Mouse (Mus musculus) lung, postnatal 0 days (tissue): Measurements from ENCODE around the gene Arhgdig. TPM values are rescaled to one million over a fixed set of nuclear protein-coding genes. Genes with fewer than 3 reads are reported as not detected.

Source experiments
- ATAC-seq: fragments of 200-750 bp; cut with Nextera tagmentation; 2 replicates; pipeline ENCODE4 v1.8.0; 2017; ENCODE audit warnings: moderate library complexity
- DNase-seq: peaks from one replicate; pipeline ENCODE4 v3.0.0-alpha.2; 2016; ENCODE audit warnings: low spot score
- H3K27ac ChIP-seq: fragments of 300-500 bp; sonication (generic); 2 replicates; pipeline ENCODE4 v1.5.1; 2014; ENCODE audit warnings: antibody characterized with exemption, mild to moderate bottlenecking, low read length, mixed read lengths
- H3K27me3 ChIP-seq: fragments of 300-500 bp; sonication (generic); replicated peaks from 2 replicates; pipeline ENCODE4 v1.6.1; 2014; ENCODE audit warnings: low read length, mixed read lengths; ENCODE audit not compliant: insufficient read depth
- H3K36me3 ChIP-seq: fragments of 300-500 bp; sonication (generic); 2 replicates; pipeline ENCODE4 v1.6.1; 2014; ENCODE audit warnings: low read length, mixed read lengths; ENCODE audit not compliant: insufficient read depth
- H3K4me1 ChIP-seq: fragments of 300-500 bp; sonication (generic); 2 replicates; pipeline ENCODE4 v1.6.1; 2014; ENCODE audit warnings: antibody characterized with exemption, low read depth, low read length, mixed read lengths; ENCODE audit not compliant: insufficient read depth
- H3K4me2 ChIP-seq: fragments of 300-500 bp; sonication (generic); replicated peaks from 2 replicates; pipeline ENCODE4 v1.6.1; 2014; ENCODE audit warnings: low read depth, mild to moderate bottlenecking, low read length, moderate library complexity, mixed read lengths
- H3K4me3 ChIP-seq: fragments of 300-500 bp; sonication (generic); 2 replicates; pipeline ENCODE4 v1.5.1; 2014; ENCODE audit warnings: low read depth, low read length
- H3K9ac ChIP-seq: fragments of 300-500 bp; sonication (generic); replicated peaks from 2 replicates; pipeline ENCODE4 v1.6.1; 2014; ENCODE audit warnings: low read depth, mild to moderate bottlenecking
- H3K9me3 ChIP-seq: fragments of 300-500 bp; sonication (generic); 2 replicates; pipeline ENCODE4 v1.6.1; 2016; ENCODE audit warnings: low read length, mixed read lengths
- CTCF ChIP-seq: IDR thresholded peaks from 2 replicates; pipeline ENCODE4 v1.5.1; 2016; ENCODE audit warnings: antibody characterized with exemption, mild to moderate bottlenecking
- EP300 ChIP-seq: IDR thresholded peaks from 2 replicates; pipeline ENCODE4 v1.6.1; 2016; ENCODE audit warnings: antibody characterized with exemption, mild to moderate bottlenecking, control low read depth
- WGBS: fragments of 180-500 bp; shearing (Covaris S2); extraction: QIAGEN DNeasy Blood & Tissue Kit; methylation state at CpG from one replicate; pipeline ENCODE4 v1.1.7; 2014; 5-methylcytosine and 5-hydroxymethylcytosine counted together
- polyA plus RNA-seq: library from polyadenylated mRNA; unstranded; fragments of >200 nt; fragmentation: Nextera tagmentation; extraction: Ambion mirVana; gene quantifications from 2 replicates; pipeline ENCODE4 v1.2.1, GENCODE M21; 2015

The Arhgdig gene
- polyA plus RNA-seq, 1 experiment from 2014 or later, result 23.8 TPM

DNA sequence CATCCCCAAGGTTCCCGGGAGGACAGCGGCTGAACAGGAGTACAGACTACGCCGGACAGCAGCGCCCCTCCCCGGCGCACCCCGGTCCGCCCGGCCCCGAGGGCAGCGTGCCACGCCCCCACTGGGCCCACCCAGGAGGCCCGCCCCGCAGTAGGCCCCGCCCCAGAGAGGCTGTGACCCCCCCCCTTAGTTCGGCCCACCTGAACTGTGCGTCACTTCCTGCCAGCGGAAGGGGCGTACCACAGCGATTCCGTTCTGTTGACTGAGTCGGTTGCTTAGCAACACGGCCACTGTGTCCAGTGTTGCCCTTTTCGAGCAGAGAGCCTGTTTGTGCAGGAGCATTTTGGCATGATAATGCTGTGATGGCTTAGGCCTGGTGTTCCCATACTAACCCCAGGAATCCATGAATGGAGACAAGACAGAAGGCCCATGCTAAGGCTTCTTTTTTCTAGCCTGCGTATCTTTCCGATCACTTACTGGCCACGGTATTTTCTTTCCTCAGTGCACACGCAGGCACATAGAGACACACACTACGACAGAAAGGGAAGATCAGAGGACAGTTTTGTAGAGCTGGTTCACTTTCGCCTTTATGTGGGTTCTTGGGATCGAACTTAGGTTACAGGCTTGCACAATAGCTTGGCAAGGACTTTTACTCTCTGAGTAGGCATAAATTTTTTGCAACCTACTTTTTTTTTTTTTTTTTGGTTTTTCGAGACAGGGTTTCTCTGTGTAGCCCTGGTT lies 36.7 kb upstream of the Arhgdig start, which contains the start of gene Fam234a:
Gene Fam234a (minus strand): TSS at position 142 of the 741 bp plus-strand sequence.
- WGBS, result 4% methylated on average over 33 of the region's 33 CpGs
- Histone ChIP-seq H3K27me3 (no peaks in the 10 kb centered on the region), H3K36me3 (no peaks in the 10 kb centered on the region), H3K27ac (peak within 1 kb of the TSS; percentile 74), H3K4me3 (peak within 1 kb of the TSS; percentile 53), H3K4me2 (peak within 1 kb of the TSS; percentile 61), H3K9me3 (no peaks in the 10 kb centered on the region), H3K4me1 (peaks cover 3% of the 10 kb centered on the region; the same call in 1 of the 2 replicates), H3K9ac (no peak within 1 kb of the TSS; the same call in 1 of the 2 replicates)
- peak; percentile 99 for DNase-seq
- peak; percentile 98 for ATAC-seq
- TF ChIP-seq EP300 (no peak), CTCF (no peak; the same call in 1 of the 2 replicates)

DNA sequence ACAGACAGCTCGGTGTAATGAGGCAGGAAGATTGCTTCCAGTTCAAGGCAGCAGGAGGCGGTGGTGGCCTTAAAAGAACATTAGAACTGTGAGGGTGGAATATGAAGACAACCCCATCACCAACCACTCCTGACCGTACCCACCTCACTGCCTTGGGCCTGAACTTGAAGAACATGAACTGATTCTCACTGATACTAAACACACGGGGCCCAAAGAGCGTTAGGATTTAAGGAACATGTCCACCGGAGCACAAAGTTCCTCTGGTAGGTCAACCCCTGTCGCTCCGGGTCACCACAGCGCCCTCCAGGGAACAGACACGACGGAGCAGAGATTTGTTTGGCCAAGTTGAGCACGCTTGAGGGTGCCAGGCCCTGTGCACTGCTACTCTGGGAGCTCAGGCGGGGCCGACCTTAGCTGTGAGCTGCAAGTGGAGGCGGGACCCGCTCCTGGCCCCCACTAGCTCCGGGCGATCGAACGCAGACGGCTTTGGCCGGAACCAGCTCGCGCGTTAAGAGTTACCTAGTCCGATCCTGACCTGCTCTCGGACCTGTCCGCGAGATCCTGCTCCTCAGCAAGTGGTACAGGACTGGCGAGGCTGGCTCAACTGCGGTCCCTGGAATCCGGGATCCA lies 36.0 kb upstream of the Arhgdig start:
- under 1% methylated on average over 32 of the region's 32 CpGs for WGBS
- DNase-seq (peak; percentile 84), ATAC-seq (peak; percentile 81)
- H3K36me3 ChIP-seq, result no peaks in the 10 kb centered on the region
- peak overlapping the region; percentile 61 for H3K4me2 ChIP-seq
- H3K4me1 ChIP-seq, result peaks cover 3% of the 10 kb centered on the region; the same call in 1 of the 2 replicates
- peak overlapping the region; percentile 53 for H3K4me3 ChIP-seq
- no peak for TF ChIP-seq EP300
- TF ChIP-seq CTCF, result peak; percentile 65
- no peak overlapping the region; the same call in 1 of the 2 replicates for H3K9ac ChIP-seq
- H3K9me3 ChIP-seq, result no peaks in the 10 kb centered on the region
- peak overlapping the region; percentile 74 for H3K27ac ChIP-seq
- H3K27me3 ChIP-seq, result no peaks in the 10 kb centered on the region

DNA sequence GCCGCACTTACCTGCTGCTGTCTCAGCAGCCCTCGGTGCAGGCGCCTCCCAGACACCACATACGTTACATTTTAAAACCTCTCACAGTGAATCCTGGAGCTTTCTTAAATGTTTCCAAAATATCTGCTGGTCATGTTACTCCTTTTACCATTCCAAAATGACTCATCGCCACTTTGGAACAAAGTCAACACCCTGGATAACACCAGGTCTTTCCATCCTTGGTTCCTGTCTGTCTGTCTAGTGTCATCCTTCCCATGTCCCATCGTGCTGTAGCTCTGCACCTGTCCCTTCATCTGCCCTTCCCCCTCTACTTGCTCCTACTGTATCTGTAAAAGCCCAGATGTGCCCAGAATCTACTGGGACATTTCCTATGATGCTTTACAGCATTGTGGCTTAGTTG lies 33.4 kb upstream of the Arhgdig start:
- 80% methylated on average over 6 of the region's 6 CpGs for WGBS
- ATAC-seq, result no peak

DNA sequence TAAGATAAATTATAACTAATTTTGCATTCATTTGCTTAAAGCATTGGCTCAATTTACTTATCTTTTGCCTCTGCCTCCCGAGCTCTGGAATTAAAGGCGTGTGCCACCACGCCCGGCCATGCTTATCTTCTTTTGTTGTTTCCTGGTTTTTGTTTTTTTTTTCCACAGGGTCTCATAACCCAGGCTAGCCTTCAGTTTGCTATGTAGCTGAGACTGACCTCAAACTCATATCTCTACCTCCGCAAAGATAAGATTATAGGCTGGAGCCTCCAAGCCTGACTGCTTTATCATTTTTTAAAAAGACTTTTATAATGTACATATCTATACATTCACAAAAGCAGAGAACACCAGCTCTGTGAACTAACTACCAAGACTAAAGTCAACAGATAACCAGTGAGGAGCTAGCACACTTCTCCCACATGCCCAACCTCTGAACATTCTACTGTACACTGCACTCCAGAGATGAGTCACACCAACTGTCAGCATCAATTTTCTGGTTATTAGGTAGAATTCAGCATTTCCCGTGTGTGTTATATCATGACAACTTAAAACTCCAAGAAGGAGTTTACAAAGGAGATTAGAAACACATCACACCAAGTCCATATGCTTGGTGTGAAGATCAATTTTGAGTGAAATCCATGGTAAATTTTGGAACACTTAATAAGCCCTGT lies 32.7 kb upstream of the Arhgdig start:
- Histone ChIP-seq H3K4me3 (no peak overlapping the region), H3K27me3 (no peaks in the 10 kb centered on the region), H3K9ac (no peak overlapping the region), H3K9me3 (no peaks in the 10 kb centered on the region), H3K4me2 (no peak overlapping the region), H3K27ac (no peak overlapping the region), H3K4me1 (peaks cover 3% of the 10 kb centered on the region; the same call in 1 of the 2 replicates), H3K36me3 (no peaks in the 10 kb centered on the region)
- ATAC-seq (no peak), DNase-seq (no peak)
- WGBS, result 70% methylated on average over 6 of the region's 6 CpGs
- no peak for TF ChIP-seq CTCF
- no peak for TF ChIP-seq EP300

More for the DNA sequence above, 33.4 kb upstream of the Arhgdig start:
- no peaks in the 10 kb centered on the region for H3K36me3 ChIP-seq
- no peaks in the 10 kb centered on the region for H3K9me3 ChIP-seq
- peaks cover 3% of the 10 kb centered on the region; the same call in 1 of the 2 replicates for H3K4me1 ChIP-seq
- no peak for TF ChIP-seq CTCF
- no peak for TF ChIP-seq EP300
- no peak overlapping the region for H3K27ac ChIP-seq
- DNase-seq, result no peak
- no peak overlapping the region for H3K9ac ChIP-seq
- no peak overlapping the region for H3K4me2 ChIP-seq
- no peak overlapping the region for H3K4me3 ChIP-seq
- no peaks in the 10 kb centered on the region for H3K27me3 ChIP-seq

DNA sequence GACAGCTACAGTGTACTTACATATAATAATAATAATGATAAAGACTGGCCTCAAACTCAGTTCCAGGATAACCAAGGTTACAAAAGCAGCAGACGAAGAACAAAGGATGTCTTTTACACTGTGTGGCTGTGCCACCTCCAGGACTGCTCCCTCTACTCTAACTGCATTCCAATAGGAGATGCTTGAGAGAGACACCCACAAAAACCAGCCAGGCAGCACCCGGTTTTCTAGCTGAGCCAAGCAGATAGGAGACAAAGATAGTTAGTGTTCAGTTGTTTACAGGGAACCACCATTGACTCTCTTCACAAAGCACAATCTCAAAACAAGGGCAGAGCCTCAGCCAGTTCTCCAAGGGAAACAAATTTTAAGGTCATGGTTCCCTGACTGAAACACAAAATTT lies 32.0 kb upstream of the Arhgdig start:
- H3K9me3 ChIP-seq, result no peaks in the 10 kb centered on the region
- H3K27me3 ChIP-seq, result no peaks in the 10 kb centered on the region
- no peak overlapping the region for H3K4me3 ChIP-seq
- no peak overlapping the region for H3K27ac ChIP-seq
- DNase-seq (no peak), ATAC-seq (no peak)
- H3K4me2 ChIP-seq, result no peak overlapping the region
- 54% methylated on average over 2 of the region's 2 CpGs for WGBS
- H3K4me1 ChIP-seq, result peaks cover 3% of the 10 kb centered on the region; the same call in 1 of the 2 replicates
- H3K9ac ChIP-seq, result no peak overlapping the region
- no peaks in the 10 kb centered on the region for H3K36me3 ChIP-seq
- TF ChIP-seq EP300, result no peak

DNA sequence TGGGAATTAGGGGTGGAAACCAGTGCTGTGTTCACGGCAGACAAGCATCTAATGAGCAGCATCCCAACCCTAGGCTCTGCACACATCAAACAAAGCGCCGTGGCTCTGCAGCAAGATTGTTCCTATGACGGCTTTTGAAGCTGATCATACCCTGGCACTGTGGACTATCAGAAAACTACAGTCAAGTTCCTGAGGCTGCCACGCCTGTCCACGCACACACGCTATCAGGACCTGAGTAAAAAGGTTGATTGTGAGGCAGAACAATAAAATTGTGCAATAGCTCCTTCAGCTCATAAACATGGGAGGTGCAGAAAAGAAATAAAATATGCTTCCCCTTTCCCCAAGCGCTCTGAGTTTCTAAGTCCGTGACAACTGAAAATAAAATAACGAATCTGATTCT lies 30.1 kb upstream of the Arhgdig start:
- H3K9me3 ChIP-seq, result no peaks in the 10 kb centered on the region
- no peaks in the 10 kb centered on the region for H3K36me3 ChIP-seq
- H3K27ac ChIP-seq, result no peak overlapping the region
- no peak for TF ChIP-seq CTCF
- TF ChIP-seq EP300, result no peak
- no peak overlapping the region for H3K9ac ChIP-seq
- no peak for DNase-seq
- no peaks in the 10 kb centered on the region for H3K27me3 ChIP-seq
- 79% methylated on average over 10 of the region's 10 CpGs for WGBS
- H3K4me1 ChIP-seq, result no peaks in the 10 kb centered on the region
- no peak for ATAC-seq
- no peak overlapping the region for H3K4me3 ChIP-seq
- no peak overlapping the region for H3K4me2 ChIP-seq
